Mouse (Mus musculus) G1E (cell line): ENCODE measurements at regions not wholly inside any gene's neighbourhood (a gene's known extent, or its start where the extent isn't known, plus 50 kb on each side); places are given as distances from the start of the nearest gene placed in this dataset.

Experiments used
- ATAC-seq: 2 replicates; pipeline ENCODE4 v1.8.0; 2016; ENCODE audit warnings: mild to moderate bottlenecking; ENCODE audit not compliant: insufficient number of reproducible peaks, poor library complexity, low FRiP score, severe bottlenecking; ENCODE audit errors: extremely low read depth
- DNase-seq: peaks from one replicate; pipeline ENCODE4 v3.0.0; 2012; ENCODE audit warnings: low spot score
- H3K27me3 ChIP-seq: 2 replicates; pipeline ENCODE4 v1.6.1; 2012; ENCODE audit warnings: mild to moderate bottlenecking, low read length, inconsistent platforms; ENCODE audit not compliant: insufficient read depth
- H3K36me3 ChIP-seq: replicated peaks from 2 replicates; pipeline ENCODE3; 2012; ENCODE audit warnings: mild to moderate bottlenecking, inconsistent platforms
- H3K4me1 ChIP-seq: 2 replicates; pipeline ENCODE4 v1.6.1; 2012; ENCODE audit warnings: low read depth, low read length, inconsistent platforms, mixed read lengths; ENCODE audit not compliant: insufficient read depth
- H3K4me3 ChIP-seq: 2 replicates; pipeline ENCODE4 v1.5.1; 2012; ENCODE audit warnings: low read depth, mild to moderate bottlenecking, inconsistent platforms, low read length, moderate library complexity, mixed read lengths
- H3K9me3 ChIP-seq: replicated peaks from 2 replicates; pipeline ENCODE4 v1.6.1; 2012; ENCODE audit warnings: inconsistent platforms
- CTCF ChIP-seq: IDR thresholded peaks from 2 replicates; pipeline ENCODE4 v1.5.1; 2012; ENCODE audit warnings: low read depth, low read length, inconsistent platforms, mixed read lengths
- GATA1 ChIP-seq: IDR thresholded peaks from 2 replicates; pipeline ENCODE4 v1.6.1; 2012; ENCODE audit warnings: borderline replicate concordance, low read length, inconsistent platforms, mixed read lengths
- GATA2 ChIP-seq: IDR thresholded peaks from 2 replicates; pipeline ENCODE4 v1.6.1; 2012; ENCODE audit warnings: low read depth, low read length, inconsistent platforms, borderline replicate concordance
- POLR2AphosphoS5 ChIP-seq: IDR thresholded peaks from 2 replicates; pipeline ENCODE4 v1.6.1; 2012; ENCODE audit warnings: low read depth, low read length, inconsistent platforms; ENCODE audit not compliant: insufficient replicate concordance
- TAL1 ChIP-seq: conservative IDR thresholded peaks from 2 replicates; pipeline ENCODE4 v1.6.1; 2012; ENCODE audit warnings: low read depth, low read length, inconsistent platforms, mixed read lengths

- Histone ChIP-seq H3K4me1 (no peaks in the 10 kb centered on the region), H3K4me3 (no peak overlapping the region), H3K36me3 (no peaks in the 10 kb centered on the region), H3K27me3 (no peaks in the 10 kb centered on the region), H3K9me3 (no peaks in the 10 kb centered on the region)
- TF ChIP-seq CTCF (no peak), GATA1 (no peak), TAL1 (no peak), POLR2AphosphoS5 (no peak), GATA2 (no peak)
- DNase-seq, result no peak
- ATAC-seq, result no peak
Measured at GRCm38 (mm10) chr14:58570021-58570420, 499.7 kb downstream of the Fgf9 start.

- no peak for DNase-seq
- no peaks in the 10 kb centered on the region for H3K36me3 ChIP-seq
- ATAC-seq, result no peak
- H3K4me3 ChIP-seq, result no peak overlapping the region
- H3K9me3 ChIP-seq, result peaks cover 4% of the 10 kb centered on the region; the same call in 1 of the 2 replicates
- TF ChIP-seq GATA1 (no peak), TAL1 (no peak), CTCF (no peak), GATA2 (no peak), POLR2AphosphoS5 (no peak)
- H3K27me3 ChIP-seq, result no peaks in the 10 kb centered on the region
- H3K4me1 ChIP-seq, result no peaks in the 10 kb centered on the region
Measured at GRCm38 (mm10) chr14:58567472-58567871, 497.1 kb downstream of the Fgf9 start.

- Histone ChIP-seq H3K4me1 (no peaks in the 10 kb centered on the region), H3K4me3 (no peak overlapping the region), H3K36me3 (no peaks in the 10 kb centered on the region), H3K9me3 (peaks cover 4% of the 10 kb centered on the region; the same call in 1 of the 2 replicates), H3K27me3 (no peaks in the 10 kb centered on the region)
- TF ChIP-seq GATA2, result no peak
- TF ChIP-seq GATA1, result no peak
- TF ChIP-seq POLR2AphosphoS5, result no peak
- no peak for TF ChIP-seq CTCF
- DNase-seq, result no peak
- ATAC-seq, result no peak
Measured at GRCm38 (mm10) chr14:58563082-58563481, 492.7 kb downstream of the Fgf9 start.

GRCm38 (mm10) chr14:58550785-58551184, 480.4 kb downstream of the Fgf9 start:
- ATAC-seq, result no peak
- Histone ChIP-seq H3K27me3 (no peaks in the 10 kb centered on the region), H3K36me3 (no peaks in the 10 kb centered on the region), H3K4me1 (no peaks in the 10 kb centered on the region), H3K4me3 (no peak overlapping the region), H3K9me3 (peaks cover 30% of the 10 kb centered on the region)
- TF ChIP-seq GATA1 (no peak), POLR2AphosphoS5 (no peak), CTCF (no peak), TAL1 (no peak), GATA2 (no peak)
- no peak for DNase-seq

GRCm38 (mm10) chr14:58545778-58546177, 475.4 kb downstream of the Fgf9 start:
- peaks cover 22% of the 10 kb centered on the region for H3K9me3 ChIP-seq
- H3K36me3 ChIP-seq, result no peaks in the 10 kb centered on the region
- TF ChIP-seq GATA2, result no peak
- no peak for TF ChIP-seq POLR2AphosphoS5
- DNase-seq, result no peak
- H3K27me3 ChIP-seq, result no peaks in the 10 kb centered on the region
- H3K4me1 ChIP-seq, result no peaks in the 10 kb centered on the region
- ATAC-seq, result no peak
- no peak overlapping the region for H3K4me3 ChIP-seq

GRCm38 (mm10) chr14:58543140-58543767, 472.9 kb downstream of the Fgf9 start:
- no peak for ATAC-seq

GRCm38 (mm10) chr14:58538135-58538534, 467.8 kb downstream of the Fgf9 start:
- no peak overlapping the region for H3K4me3 ChIP-seq
- DNase-seq, result no peak
- no peaks in the 10 kb centered on the region for H3K36me3 ChIP-seq
- H3K27me3 ChIP-seq, result no peaks in the 10 kb centered on the region
- H3K4me1 ChIP-seq, result no peaks in the 10 kb centered on the region
- ATAC-seq, result no peak
- peaks cover 26% of the 10 kb centered on the region for H3K9me3 ChIP-seq
- TF ChIP-seq CTCF (no peak), POLR2AphosphoS5 (no peak), TAL1 (no peak), GATA2 (no peak)

More at GRCm38 (mm10) chr14:58543140-58543767, 472.9 kb downstream of the Fgf9 start:
- no peak for TF ChIP-seq GATA1
- no peak for TF ChIP-seq GATA2
- no peak for TF ChIP-seq CTCF
- TF ChIP-seq TAL1, result no peak
- TF ChIP-seq POLR2AphosphoS5, result no peak
- Histone ChIP-seq H3K36me3 (no peaks in the 10 kb centered on the region), H3K27me3 (no peaks in the 10 kb centered on the region), H3K4me1 (no peaks in the 10 kb centered on the region), H3K4me3 (no peak overlapping the region), H3K9me3 (peaks cover 23% of the 10 kb centered on the region)
- no peak for DNase-seq
